Mouse (Mus musculus) spleen, adult 18-20 months (tissue): Measurements from ENCODE around the gene Mgst1.

Source experiments
- DNase-seq, 2 experiments: peaks; one replicate each; pipeline ENCODE4 v3.0.0; 2022; ENCODE audit warnings: mixed read lengths in 2 of 2

The Mgst1 gene

DNA sequence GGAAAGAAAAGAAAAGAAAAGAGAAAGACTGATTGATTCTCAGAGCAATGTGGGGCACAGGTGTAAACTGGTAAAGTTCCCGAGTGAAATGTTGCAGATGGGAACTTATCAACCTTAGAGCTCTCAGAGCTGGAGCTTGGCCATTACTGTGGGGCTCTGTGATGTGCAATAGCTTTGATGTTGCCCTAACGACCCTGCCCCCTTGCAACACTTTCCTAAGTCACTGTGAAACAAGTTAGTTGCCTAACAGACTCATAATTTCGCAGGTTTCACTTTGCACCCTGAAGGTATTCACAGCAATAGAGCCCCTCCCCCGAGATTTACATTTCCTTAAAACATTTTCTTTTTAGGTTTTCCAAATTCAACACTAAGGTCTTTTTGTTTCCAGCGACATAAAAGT is at the start of gene Mgst1:
TSS of gene Mgst1 (plus strand) at position 387 of the 400 bp plus-strand sequence.
- DNase-seq, result no peak

DNA sequence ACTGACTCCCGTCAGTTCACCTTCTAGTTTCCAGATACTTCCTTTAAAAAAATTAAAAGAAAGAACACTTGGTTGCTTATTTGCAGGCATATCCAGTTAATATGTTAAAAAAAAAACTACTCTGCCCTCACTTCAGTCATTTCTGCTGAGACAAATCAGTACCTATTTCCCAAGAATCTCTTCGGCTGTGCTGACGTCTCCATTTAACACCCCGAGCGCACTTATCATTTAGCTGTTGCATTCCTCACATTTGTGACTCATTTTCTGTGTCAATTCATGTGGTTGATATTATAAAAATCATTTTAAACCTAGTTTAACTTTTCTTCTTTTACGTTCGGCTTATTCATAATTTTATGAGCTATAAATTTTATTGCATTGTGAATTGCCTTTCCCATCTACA is 47.7 kb upstream of the Mgst1 start:
- DNase-seq, result no peak

DNA sequence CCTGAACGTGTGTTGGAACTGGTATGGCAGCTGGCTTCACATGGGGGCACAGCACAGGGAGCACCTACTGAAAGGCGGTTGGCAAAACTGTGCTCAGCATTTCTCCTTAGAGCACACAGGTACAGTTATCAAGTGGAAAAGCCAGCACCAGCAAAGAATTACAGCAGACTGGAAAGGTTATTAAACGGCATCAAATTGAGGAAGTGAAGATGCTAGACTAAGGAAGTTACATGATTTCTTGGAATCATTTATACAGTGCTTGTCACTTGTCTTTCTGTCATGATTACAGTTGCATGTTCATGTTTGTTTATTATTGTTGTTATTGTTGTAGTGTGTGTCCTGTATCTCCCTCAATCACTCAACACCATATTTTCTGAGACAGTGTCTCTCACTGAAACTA is 45.1 kb upstream of the Mgst1 start:
- DNase-seq, result no peak

DNA sequence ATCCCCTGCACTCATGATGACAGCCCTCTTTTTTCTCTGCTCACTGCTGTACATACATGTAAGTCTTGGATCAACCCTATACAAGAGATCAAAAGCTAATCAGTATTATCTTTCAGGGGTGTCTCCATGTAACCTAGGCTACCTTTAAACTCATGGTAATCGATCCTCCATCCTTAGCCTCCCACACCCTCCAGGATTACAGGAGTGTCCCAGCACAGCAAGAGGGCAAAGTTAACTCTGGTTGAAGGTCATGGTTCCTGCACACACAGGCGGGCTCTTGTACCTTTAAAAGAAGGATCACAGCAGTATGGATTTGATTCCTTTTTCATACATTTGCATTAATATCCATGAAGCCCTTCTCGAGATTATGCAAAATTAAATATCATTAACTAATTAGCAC is 40.5 kb upstream of the Mgst1 start:
- no peak for DNase-seq

DNA sequence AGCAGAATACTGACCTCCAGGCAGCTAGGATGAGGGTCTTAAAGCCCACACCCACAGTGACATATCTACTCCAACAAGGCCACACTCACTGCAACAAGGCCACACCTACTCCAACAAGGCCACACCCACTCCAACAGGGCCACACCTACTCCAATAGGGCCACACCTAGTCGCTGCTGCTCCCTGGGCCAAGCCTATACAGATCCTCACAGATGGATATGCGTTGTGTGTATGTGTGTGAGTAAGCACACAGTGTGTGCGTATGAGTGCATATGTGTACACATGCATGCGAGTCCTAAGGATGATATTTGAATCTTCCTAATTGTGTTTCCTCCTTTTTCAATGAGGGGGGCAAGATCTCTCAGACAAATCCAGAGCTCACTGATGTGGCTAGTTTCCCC is 38.3 kb upstream of the Mgst1 start:
- no peak for DNase-seq

DNA sequence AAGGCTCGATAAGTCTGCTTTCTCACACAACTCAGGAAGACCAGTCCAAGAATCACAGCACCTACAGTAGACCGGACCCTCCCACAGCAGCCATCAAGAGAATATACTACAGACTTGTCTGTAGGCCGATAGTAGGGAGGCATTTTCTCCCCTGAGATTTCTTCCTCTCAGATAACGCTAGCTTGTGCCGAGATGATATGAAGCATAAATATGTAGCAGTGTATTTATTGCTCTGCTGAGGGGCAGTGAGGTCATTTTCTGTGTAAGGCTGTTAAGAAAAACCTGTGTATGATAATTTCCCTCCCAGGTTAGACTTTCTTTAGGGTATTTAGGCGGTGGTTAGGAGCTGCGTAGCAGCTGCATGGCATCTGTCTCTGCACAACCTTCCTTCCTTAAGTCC is 37.2 kb upstream of the Mgst1 start:
- DNase-seq, result no peak

DNA sequence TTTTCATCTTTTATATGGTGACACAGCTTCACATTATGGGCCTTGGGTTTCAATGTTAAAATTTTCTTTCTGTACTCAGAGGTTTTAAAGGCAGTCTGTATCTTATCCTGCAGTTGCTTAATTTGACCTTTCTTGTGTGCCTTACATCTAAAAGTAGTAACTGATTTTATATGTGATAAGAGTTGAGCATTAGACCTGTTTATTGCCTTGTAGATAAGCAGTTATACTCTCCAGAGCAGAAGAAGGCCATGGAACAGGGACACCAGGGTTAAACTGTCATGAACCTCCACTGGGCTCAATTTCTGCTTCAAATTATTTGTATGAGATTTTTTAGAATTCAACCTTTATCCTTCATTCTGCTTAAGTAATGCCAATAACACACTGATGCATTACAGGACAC is 35.6 kb upstream of the Mgst1 start:
- no peak for DNase-seq

DNA sequence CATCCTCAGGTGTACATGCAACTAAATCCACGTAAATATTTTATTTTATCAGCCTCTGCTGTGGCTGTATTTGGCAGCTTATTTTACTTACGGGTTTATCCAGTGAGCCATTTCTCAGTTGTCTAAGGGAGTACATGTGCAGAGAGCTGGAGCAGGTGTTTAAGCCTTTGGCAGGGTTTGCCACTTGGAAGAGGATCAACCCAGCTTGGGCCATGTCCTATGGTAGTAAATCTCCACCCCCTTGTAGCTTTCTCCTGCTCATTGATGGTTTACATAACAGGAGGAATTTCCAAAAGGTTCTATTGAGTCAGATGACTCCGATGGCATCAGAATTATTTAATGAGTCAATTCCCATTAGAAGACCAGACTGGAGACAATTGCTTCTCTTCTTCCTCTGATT is 22.6 kb upstream of the Mgst1 start:
- no peak for DNase-seq

DNA sequence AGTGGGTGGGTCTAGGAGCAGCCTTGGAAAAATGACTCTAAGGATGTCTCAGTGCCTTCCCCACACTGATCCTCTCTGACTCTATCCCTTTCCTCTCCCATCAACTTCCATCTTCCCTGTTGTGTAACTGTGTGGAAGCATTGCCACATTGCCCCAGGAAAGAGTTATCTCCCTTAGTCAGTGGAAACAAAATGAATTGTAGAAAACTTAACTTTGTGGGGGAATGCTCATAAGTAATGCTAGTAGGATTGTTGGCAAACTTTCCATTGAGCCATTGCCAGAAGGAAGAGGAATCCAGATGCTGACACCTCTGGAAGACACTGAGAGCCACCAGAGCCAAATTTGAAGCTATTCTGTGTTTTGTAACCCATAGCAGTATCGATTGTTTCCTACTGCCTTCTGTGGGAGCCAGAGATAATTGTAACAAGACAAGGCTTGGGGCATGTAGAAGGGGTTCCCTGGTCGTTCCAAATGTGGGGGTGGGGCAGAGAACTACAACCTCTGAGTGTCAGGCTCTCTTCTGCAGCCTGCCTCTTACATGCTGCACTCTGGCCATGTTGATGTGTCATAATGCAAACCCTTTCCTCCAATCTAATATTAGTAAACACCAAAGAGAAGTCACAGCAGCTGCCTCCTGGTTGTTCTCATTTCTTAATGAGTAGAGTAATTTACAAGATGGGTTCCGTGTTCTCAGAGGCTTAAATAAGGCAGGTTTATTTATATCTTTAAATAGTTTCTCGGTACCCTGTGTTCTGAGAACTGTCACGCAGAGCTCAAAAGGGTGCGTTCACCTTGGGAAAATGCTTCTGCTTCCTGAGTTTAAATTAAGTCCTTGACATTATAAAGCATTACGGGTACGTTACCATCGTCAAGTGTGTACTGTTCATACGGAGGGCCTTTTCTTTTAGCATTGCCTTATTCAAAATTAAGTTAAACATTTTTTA is 11.5 kb upstream of the Mgst1 start:
- DNase-seq, result no peak

DNA sequence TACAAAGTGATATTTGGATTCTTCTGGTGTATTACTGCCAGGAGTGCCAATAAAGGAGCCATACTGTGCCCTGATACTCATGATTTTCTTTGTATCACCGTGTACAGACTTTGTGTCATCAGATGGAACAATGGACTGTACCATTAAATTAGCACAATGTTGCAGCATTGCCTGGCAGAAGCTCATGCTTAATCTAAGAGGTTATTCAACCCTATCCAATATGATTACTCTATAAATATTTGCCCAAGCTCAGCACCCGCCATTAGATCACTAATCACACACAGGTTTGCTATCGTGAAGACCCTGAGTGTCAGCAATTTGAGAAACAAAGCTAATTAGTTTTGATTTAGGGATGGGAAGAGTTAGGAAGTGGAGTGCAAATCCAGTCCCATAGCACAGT is 9.6 kb upstream of the Mgst1 start:
- no peak for DNase-seq

DNA sequence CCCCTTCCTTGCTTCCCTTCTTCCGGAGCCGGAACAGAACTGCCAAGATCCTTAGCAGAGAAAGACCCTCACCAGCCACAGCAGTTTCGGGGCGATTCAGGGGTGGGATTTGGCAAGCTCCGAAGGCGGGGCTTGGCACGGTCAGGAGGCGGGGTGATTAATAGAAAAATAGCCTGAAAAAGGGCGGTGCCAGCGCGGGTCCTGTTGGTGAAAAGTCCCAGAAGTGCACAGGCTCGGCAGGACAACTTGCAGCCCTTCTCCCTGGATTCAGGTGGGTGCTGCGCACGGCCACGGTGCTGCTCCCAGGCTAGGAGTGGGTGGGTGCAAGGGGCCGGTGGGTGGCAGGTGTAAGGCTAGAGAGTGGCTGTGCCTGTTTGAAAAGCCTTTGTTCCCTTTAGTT is 220 bp downstream of the Mgst1 start:
- DNase-seq, result peak; percentile 22 to 39

DNA sequence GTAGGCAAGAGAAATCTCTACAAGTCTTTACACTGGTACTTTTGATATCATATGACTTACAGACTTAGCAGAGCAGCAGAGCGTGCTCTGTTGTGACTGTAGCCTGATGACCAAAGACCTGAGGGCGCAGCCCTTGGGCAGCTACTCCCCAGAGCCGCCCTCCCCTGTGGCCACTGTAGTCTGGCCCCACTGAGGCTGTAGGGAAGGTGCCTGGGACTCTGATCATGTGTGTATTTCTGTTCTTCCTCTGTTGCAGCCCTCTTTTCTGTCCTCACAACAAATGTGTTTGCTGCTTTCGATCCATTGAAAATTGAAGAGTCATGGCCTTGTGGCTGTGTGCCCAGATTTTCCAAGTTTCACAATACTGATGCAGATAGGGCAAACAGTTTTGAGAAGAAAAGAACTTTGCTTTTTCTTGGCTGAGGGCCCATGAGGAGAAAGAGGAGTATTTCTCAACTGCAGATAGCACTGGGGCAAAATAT is 1.0 kb downstream of the Mgst1 start:
- peak in 1 of 2 experiments; percentile 16 for DNase-seq

DNA sequence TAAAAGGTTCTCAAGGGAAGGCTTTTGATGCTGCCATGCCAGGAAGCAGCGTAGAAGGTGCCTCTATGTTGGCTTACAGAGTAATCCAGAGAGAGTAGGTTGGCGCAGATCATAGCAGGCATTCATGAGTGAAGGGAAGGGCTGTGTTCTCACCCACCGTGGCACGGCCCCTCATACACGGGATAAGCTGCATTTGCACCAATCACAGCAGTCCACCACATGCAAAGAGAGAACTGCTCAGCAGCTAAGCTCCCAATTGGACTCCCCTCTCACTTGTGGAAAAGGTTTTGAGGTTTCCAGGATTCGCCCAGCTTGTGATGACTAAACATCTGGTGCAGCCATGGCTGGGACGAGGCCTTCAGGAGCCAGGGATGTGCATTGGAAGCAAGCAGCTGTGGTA is 2.5 kb downstream of the Mgst1 start:
- DNase-seq, result no peak

DNA sequence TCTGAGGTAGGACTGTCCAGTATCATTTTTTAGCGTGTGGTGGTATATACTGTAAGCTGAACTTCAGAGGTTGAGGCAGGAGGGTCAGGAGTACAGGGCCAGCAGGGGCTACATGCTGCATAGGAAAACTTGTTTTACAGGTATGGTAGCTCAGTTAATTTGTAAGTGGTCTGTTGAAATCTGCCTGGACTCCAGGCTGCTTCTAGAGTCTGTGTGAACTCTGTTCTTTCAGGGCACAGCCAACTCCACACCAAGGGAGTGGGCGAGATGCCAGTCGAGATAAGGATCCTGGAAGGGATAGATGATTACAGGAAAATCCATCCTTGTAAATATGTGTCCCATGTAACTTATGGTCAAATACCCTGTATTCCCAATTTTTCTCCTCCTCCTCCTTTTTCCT is 3.3 kb downstream of the Mgst1 start:
- DNase-seq, result no peak

DNA sequence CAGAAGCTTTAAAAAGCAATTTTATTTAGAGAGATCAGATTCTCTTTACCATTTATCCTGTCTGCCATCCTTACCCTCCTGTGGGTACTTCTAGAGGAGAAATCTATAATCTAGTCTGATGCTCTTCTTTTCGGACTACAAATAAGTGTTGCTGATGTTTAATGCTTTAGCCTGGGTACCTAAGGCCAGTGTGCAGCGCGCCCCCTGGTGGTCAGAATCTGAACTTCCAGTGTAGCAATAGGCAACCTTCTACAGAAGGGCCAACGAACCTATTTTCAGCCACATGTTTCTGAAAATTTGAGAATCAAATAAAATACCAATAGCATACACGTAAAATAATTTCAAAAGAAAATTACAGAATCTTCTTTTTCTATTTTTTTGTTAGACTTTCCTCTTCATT is 13.0 kb downstream of the Mgst1 start:
- peak; percentile 15 to 67 for DNase-seq

DNA sequence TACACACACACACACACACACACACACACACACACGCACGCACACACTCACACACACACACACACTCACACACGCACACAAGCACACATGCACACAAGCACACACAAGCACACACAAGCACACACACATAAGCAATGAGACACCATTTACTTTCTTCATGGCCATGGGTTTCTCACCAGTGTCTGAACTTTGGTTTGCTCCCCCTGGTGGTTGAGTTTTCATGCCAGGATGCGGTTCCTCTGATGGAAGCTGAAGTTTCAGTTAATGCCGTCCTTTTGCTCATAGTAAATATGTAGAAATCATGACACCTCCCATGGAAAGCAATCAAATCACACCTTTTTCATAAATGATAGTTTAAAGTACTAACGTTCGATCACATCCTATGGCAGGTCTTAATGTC is 23.8 kb downstream of the Mgst1 start:
- DNase-seq, result no peak

DNA sequence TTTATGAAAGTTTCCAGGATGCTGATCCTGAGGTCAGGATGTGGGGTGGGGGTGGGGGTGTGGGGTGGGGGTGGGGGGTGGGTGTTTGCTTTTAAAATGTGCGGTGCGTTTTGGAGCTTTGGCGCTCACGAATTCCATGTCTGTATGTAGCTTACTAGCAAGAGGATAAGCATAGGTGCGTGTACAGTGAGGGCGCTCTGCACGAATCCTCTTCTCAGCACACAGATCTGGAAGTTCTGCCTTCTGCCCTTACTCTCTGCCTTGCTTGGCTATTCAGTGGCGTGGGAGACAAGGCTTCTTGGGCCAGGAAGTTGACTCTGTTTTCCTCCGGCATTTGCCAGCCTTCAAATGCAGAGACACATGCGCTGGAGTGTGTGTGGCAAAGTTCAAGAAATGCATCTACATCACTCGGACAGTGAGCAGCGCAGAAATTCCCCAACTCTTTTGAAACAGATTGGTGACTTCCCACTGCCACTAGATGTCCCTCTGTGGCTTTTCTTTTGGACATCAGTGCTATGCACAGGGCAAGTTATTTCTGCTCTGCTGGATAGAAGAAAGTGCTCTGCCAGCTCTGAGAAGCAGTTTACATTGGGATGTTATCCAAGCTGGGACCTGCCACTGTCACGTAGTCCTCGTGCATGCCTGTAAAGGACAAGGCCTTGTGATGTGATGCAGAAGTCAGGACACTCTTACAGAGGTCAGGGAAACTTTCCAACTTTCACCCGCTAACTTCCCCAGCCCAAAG is 31.5 kb downstream of the Mgst1 start:
- no peak for DNase-seq
